In the genomic region with DNA sequence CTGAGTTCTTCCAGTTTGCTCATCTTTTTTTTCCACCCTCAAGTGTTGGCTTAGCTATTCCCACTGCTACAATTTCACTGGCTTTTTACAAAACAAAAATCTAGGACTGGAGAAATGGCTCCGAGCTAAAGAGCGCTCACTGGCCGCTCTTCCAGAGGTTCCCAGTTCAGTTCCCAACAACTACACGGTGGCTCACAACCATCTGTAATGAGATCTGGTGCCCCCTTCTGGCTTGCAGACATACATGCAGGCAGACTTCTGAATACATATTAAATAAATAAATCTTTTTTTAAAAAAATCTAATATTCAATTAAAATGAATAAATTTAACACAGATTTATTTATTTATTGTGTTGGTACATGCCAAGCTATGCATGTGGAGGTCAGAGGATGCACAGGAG, we compare ENCODE assay signal across 9 mouse cellular contexts. TPM values are rescaled to one million over a fixed set of nuclear protein-coding genes. Genes with fewer than 3 reads are reported as not detected.
A peak's percentile ranks its signal among the peaks of the same experiment; 100 is the strongest.
DNase-seq lines count a peak whose midpoint lies in the region; TF ChIP-seq lines count a peak whose summit lies in the region.
"Had no signal": no experiment of that assay in that cellular context is flagged by ENCODE, and none has a peak within 500 bp of the region (broad histone marks: within the 10 kb centered on the region; RNA-seq: fewer than 3 reads in every experiment).

No protein-coding gene starts in this region.

- TF ChIP-seq EP300 in heart, adult 2 months (IDR thresholded peaks at IDR 0.05; ENCODE audit: insufficient read depth, low read depth, low read length), result no peak

- no peaks in the 10 kb centered on the region; the same call in 1 of the 2 replicates for H3K27me3 ChIP-seq in heart, adult 2 months (ENCODE audit: control insufficient read depth, insufficient read depth, low read length)
- H3K27me3 ChIP-seq: limb, embryonic 12.5 days had no signal

- no peaks in the 10 kb centered on the region for H3K36me3 ChIP-seq in heart, adult 2 months (ENCODE audit: control insufficient read depth, insufficient read depth, low read length)
- H3K36me3 ChIP-seq: limb, embryonic 12.5 days had no signal

- DNase-seq in heart, adult 2 months, result no peak
- DNase-seq in heart, adult 11 months, result no peak
- peak; percentile 23 for DNase-seq in retina, postnatal 1 day
- DNase-seq in retina, embryonic 14.5 days (ENCODE audit: low spot score), result no peak
- peak; percentile 29 for DNase-seq in embryo, embryonic 11 days
- DNase-seq in thymus, postnatal 25 days, result peak; percentile 40
- DNase-seq in gastrocnemius, postnatal 14 days, result no peak
- no peak for DNase-seq in ovary, postnatal 10 days (ENCODE audit: low spot score)

- WGBS in heart, adult 2 months, result 72% methylated on average over 4 of the region's 4 CpGs

- no peak for TF ChIP-seq POLR2A in heart, adult 2 months (IDR thresholded peaks at IDR 0.05; ENCODE audit: insufficient read depth, low read depth, low read length)

- intact Hi-C loops in heart, adult 2 months (cut with DNase I), result no loop called here
- intact Hi-C loops in gastrocnemius, postnatal 14 days (cut with DNase I; ENCODE audit: low total_unique reads), result no loop called here

- H3K9ac ChIP-seq in heart, adult 2 months (ENCODE audit: low read depth, low read length), result no peak overlapping the region
- H3K9ac ChIP-seq: limb, embryonic 12.5 days had no signal

- H3K4me3 ChIP-seq in heart, adult 2 months, result no peak overlapping the region
- H3K4me3 ChIP-seq: limb, embryonic 12.5 days had no signal

- no peaks in the 10 kb centered on the region for H3K79me2 ChIP-seq in heart, adult 2 months (replicated peaks; ENCODE audit: control insufficient read depth, insufficient read depth, low read length)

- H3K27ac ChIP-seq in heart, adult 2 months, result no peak overlapping the region
- H3K27ac ChIP-seq: limb, embryonic 12.5 days had no signal

- no peaks in the 10 kb centered on the region for H3K4me1 ChIP-seq in heart, adult 2 months (ENCODE audit: control insufficient read depth, insufficient read depth, low read length)

- peak; percentile 61 for TF ChIP-seq CTCF in heart, adult 2 months (IDR thresholded peaks at IDR 0.05)

RNA-seq across cellular contexts. Expression of a gene that starts 36.0 kb away (rescaled TPM):
- under 1 TPM; 0.16 to 0.23 TPM for total RNA-seq in heart, adult 2 months (2021)
- 0.59 and 0.98 TPM in 2 replicates for polyA plus RNA-seq in heart, adult 2 months (2012; rRNA removed)
- total RNA-seq in gastrocnemius, postnatal 14 days (2021), result under 1 TPM in 1 of 2 experiments, not detected in 1; 0.25 TPM

RNA-seq across cellular contexts. Expression of a gene that starts 42.7 kb away (rescaled TPM):
- 100 to 1,000 TPM; 137 to 147 TPM for total RNA-seq in heart, adult 2 months (2021)
- polyA plus RNA-seq in heart, adult 2 months (2012; rRNA removed), result 70.7 and 140 TPM in 2 replicates
- 10 to 100 TPM; 76.7 to 88.8 TPM for total RNA-seq in gastrocnemius, postnatal 14 days (2021)

RNA-seq across cellular contexts. Expression of a gene that starts 50.7 kb away (rescaled TPM):
- total RNA-seq in heart, adult 2 months (2021), result 10 to 100 TPM; 23.9 to 24.7 TPM
- polyA plus RNA-seq in heart, adult 2 months (2012; rRNA removed), result 5.3 and 8.8 TPM in 2 replicates
- 10 to 100 TPM; 15.7 to 16.1 TPM for total RNA-seq in gastrocnemius, postnatal 14 days (2021)

Comparison
In these comparisons a context has a peak if more than half of its experiments do, and no peak if none do; other contexts are left out.
1. DNase-seq: peak in retina, postnatal 1 day (single experiment), embryo, embryonic 11 days (single experiment) and thymus, postnatal 25 days (single experiment); none in heart, adult 2 months (0 of 2), heart, adult 11 months (single experiment), retina, embryonic 14.5 days (single experiment), gastrocnemius, postnatal 14 days (single experiment) and ovary, postnatal 10 days (single experiment).